Mouse (Mus musculus): Measurements from ENCODE around the gene Bscl2. TPM values are rescaled to one million over a fixed set of nuclear protein-coding genes. Genes with fewer than 3 reads are reported as not detected.
"Not testable (repeated sequence)": the region's sequence is repeated elsewhere in the genome, so short reads cannot be mapped to it uniquely, and the experiment has no call there.

The Bscl2 gene
- total RNA-seq, 1 experiment from 2014 or later: 139 TPM

DNA sequence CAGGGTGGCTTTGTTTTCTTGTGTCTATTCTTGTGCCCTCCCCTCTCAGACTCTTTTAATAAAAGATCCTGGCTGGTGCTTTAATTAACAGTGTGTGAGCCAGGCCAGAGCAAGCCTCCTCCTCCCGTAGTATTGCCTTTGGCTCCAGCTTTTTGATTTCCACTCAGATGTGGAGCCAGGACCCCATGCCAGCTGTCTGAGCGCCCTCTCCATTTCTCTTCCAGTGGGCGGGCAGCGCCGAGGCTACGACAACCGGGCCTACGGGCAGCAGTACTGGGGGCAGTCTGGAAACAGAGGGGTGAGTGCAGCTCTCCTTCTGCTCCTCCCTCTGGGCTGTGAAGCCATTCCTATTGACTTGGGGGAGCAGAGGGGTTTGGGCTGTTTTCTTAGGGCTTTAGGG lies 6.6 kb upstream of the Bscl2 start:
- DNase-seq: no peak

DNA sequence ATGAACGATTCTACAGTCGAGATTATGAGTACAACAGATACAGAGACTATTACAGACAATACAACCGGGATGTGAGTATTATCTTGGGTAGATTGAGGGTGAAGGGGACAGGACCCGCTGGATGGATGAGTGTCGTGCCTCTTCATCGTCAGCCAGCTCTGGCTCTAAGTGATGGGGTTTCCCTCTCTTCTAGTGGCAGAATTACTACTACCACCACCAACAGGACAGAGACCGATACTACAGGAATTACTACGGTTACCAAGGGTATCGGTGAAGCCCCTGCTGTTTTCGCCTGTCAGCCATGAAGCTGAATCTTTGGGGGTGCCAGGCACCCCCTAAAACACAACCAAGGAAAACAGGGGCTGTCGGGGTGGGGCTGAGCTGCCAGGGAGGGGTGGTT lies 6.0 kb upstream of the Bscl2 start:
- no peak for DNase-seq

DNA sequence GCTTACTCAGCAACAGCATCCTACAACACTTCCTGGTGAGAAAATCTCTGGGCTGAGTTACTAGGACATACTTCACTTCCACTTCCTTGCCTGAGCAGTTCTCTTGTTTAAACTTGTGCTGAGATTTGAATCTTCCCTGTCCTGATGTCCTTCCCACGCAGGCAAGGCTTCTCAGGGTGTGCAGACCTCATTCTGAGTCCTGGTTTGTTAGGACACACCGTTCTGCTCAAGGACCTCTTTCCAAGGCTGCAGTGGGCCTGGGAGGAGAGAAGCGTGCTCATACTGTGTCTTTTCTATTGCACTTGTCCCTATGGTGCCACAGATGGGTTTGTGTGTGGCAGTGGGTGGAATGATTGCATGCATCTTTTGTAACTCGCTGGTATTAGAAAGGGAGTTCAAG lies 4.3 kb upstream of the Bscl2 start:
- DNase-seq: no peak

DNA sequence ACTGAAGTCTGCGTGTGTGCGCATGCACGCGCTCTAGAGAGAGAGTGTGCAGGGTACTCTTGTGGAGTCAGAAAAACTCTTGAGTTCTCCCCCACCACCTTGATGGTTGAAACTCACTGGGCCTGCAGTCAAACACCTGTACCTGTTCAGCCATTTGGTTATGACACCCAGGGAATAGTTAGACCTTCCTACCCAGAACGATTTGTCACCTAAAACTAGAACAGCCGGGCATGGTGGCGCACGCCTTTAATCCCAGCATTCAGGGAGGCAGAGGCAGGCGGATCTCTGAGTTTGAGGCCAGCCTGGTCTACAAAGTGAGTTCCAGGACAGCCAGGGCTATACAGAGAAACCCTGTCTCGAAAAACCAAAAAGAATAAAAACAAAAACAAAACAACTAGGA lies 940 bp upstream of the Bscl2 start:
- DNase-seq: not testable (repeated sequence)

DNA sequence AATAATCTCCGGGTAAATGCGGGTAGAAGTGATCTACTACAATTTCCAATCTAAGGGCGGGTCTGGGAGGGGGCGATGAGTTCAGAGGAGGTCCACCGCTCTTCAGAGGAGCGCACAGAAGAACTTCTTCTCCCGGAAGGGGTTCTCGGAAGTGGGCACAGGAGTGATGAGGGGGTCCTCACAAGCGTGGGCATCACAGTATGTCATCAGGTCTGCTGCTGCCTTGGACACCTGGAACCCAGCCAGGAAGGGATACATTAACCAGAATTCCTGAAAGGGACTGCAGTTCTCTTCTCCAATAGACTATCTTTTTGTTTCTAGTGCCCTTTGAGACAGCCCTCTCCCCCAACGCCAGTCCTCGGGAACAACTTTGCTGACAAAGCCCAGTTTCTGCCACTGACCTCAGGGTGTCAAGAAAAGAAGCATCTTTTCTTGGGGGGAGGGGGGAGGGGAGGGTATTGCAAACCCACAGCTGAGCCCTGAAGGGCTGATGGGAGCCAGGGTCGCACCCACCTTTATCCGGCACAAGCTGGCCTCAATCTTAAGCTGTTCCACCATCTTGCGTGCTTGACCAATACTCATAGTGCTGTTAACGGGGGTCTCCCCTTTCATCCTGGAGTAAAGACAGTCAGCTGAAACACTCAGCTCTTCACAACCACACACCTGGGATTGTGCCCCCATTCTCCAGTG lies 919 bp downstream of the Bscl2 start:
- DNase-seq: no peak

DNA sequence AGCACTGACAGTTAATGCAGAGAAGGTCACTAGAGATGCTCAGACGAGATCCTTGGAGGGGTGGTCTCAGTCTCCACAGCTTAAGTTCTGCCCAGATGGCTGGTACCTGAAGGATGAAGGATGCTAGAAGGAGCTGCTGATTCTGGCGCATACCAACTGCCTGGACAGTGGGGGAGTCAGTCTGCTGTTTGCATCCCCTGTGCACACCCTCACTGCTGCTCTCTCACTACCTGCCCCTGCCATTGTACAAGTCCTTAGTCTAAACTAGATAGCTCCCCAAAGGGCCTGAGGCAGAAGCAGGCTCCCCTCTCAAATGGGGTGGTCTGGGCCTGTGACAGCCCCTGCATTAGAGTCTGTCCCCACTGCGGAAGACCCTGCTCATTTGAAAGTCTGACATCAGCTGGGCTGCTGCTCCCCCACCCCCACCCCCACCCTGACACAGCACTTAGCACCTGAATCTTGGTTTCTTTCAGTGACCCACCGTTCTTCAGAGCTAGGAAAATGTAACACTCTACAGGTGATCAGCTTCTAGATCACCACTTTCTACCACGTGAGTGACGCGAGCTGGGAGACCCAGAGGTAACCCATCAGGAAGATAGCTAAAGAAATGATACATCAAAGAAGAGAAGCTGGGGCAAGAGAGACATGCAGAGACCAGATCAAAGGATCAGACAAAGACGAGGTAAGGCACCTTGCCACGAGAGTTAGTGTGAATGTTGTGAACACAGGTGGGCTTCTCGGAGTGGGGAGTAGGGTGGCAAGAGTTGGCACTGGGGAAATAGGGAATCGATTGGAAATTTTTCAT lies 2.0 kb downstream of the Bscl2 start, which contains the start of gene Gng3:
Gene Gng3 (minus strand): TSS at position 92 of the 805 bp plus-strand sequence.
- DNase-seq: no peak

DNA sequence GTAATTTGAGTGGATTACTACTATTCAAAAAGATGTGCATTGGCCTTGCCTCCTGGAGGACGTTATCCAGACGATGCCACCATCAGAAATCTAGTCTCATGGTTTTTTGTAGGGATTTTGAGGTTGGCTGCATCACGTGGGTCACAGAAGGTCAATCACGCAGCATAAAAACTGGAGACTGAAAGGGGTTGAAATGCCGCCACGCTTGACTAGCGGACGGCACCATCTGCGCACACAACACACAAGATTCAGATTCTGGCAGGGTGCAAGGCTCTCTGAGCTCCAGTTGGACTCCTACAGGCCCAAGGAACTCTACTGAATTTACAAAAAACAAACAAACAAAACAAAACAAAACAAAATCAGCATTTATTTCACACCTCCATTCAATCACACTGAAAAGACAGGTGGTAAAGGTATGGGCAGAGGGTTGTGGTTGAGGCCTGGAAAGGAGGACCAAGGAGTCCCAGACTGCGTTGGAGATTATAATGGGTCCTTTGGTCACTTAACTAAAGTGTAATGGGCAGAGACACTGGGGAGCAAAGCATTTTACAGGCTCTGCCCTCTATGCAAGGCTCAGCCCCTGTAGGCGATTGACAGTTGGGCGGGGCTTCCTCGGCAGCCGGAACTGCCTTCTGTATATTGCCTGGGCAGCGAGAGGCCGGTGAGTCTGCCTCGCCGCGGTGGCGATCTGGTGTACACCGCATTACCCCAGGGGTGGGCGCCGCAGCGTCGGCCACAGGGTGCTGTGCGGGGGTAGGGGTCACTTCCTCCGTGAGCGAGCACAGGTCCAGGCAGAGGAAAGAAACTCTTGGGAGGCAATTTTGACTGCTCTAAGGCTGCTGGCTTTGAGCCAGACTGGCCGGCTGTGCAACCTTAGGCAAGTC lies 2.9 kb downstream of the Bscl2 start:
- peak; percentile 80 for DNase-seq

DNA sequence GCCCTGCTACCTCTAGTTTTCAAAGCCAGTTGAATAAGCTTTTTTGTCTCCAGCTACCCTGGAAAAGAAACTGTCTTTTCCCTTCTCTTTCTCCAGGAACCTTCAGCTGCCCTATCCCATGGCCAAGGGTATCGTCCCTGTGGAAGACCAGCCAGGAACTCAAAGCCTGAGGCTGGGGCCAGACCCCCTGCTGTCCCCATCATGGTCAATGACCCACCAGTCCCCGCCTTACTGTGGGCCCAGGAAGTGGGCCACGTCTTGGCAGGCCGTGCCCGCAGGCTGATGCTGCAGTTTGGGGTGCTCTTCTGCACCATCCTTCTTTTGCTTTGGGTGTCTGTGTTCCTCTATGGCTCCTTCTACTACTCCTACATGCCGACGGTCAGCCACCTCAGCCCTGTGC lies 3.7 kb downstream of the Bscl2 start:
- DNase-seq: no peak

DNA sequence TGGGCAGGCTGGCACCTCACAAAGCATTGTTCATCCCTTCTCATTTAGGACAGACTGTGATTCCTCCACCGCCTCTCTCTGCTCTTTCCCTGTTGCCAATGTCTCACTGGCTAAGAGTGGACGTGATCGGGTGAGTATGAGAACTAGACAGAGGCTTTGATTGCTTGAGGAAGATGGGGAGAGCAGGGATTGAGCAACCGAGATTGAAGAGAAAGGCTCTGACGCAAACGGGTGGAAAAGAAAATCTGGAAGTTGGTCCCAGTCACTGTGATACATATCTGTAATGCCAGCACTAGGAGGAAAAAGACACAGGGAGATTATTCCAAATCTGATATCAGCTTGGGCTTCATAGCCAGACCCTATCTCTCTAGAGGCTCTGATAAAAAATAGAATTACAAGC lies 5.7 kb downstream of the Bscl2 start:
- DNase-seq: no peak

DNA sequence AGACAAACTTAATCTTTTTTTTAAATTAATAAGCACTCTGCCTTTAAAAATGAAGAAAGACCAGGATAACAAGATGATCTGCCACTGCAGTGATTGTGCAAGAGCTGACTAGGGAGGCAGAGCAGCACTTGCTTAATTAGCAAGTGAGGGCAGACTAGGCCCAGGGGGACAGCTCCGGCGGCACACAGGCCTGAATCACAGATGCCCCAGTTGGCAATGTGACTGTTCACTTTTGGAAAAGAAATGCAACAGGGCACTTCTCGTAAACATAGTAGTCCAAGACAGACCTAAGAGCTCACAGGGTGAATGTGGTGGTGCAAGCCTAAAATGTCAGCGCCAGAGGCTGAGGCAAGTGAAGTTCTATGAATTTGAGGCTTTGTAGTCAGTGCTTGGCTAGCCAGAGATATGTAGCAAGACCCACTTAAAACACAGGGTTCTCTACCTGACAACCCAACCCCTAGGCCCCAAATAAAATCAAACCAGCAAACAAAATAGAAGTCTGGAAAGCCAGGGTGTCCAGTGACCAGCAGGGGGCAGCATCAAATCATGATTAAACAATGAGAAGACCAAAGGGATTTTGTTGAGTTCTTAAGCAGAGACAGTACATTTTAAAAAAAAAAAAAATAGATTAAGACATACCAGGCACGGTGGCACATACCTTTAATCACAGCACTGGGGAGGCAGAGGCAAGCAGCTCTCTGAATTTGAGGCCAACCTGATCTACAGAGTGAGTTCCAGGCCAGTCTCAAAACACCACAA lies 7.3 kb downstream of the Bscl2 start:
- peak; percentile 73 for DNase-seq

DNA sequence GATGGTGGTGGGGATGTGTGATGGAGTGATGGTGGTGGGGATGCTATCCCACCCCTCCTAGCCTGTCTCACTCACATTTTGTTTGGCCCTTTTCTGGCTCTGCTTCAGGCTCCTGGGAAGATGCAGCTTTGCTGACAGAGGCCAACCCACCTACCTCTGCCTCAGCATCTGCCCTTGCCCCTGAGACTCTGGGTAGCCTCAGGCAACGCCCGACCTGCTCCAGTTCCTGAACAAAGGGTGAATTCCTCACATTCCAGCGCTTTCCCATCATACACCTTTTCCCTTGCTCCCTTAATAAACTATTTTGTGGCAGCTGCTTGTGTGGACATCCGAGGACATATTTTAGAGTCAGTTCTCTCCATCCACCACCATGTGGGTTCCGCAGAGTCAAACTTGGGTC lies 11.1 kb downstream of the Bscl2 start:
- no peak for DNase-seq

DNA sequence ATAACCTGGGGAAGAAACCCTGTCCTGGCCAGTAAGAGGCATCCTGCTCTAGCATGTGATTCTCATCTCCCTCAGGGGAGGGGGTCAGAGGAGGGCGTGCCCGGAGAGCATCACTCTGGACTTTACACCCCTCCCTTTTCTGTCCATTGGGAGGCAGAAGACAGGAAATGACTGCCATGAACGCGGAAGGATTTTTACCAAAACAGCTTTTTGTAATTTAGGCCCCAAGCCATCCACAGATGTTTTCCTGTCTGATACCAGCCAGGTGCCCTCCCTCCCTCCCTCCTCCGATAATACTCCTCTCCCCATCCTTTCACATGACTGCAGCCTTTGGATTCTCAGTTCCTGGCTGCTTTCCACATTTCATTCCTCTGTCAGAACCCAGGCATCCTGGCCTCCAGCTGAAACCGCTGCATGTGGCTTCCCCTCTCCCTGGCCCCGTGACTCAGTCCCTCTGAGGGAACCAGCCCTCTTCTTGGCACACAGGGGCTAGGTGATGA lies 13.2 kb downstream of the Bscl2 start, which contains the start of gene Lrrn4cl:
Gene Lrrn4cl (plus strand): TSS at position 367 of the 500 bp plus-strand sequence.
- no peak for DNase-seq

DNA sequence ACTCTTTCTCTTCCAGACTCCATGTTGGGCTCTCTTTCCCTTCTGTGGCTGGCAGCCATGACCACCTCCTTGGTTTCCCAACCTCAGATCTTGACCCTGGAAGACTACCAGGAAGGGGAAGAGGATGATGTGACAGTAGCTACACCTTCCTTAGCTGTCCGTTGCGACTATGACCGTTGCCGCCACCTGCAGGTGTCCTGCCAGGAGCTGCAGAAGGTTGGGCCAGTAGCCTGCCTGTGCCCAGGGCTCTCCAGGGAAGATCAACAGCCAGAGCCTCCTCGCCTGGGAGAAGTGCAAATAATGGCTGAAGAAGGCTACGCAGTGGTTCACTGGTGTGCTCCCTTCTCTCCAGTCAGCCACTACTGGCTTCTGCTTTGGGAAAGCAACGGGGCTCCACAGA lies 14.4 kb downstream of the Bscl2 start:
- DNase-seq: no peak

DNA sequence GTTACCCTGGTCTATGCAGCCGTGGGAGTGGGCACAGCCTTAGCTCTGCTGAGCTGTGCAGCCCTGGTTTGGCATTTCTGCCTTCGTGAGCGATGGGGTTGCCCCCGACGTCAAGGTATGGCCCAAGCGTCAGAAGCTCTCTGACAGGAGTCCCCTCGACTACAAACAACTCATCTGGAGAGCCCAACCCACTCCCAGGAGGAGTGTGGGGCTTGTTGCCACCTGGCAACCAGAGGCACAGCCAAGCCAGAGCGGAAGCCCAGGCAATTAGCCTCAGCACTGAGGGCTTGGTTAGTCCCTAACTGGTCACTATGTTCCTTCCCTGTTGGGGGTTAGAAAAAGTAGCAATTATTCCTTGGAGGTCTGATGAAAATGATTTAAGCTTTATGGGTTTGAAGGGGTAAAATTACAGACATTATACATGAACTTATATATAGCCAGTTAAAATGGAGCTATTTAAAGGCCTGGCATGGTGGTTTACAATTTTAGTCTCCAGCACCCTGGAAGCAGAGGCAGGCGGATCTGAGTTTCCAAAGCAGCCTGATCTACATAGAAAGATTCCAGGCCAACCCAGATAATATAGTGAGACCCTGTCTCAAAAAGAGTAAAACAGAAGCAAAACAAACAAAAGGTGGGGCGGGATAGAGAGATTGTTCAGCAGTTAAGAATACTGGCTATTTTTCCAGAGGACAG lies 15.1 kb downstream of the Bscl2 start:
- no peak for DNase-seq

DNA sequence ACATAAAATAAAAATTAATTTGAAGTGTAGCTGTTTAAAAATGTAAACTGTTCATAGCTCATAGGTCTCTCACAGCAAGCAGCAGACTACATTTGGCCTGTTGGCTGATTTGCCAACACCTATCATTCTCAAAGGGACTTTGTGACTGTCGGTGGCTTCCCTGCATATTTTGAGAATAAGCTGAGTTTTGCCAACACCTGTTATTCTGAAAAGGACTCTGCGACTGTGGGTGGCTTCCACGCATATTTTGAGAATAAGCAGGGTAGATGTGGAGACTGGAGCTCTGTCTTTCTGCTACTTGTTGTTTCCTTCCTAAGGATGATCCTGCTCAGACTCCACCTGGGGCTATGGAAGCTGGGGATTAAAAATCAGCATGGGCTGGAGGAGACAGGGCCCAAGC lies 15.8 kb downstream of the Bscl2 start:
- DNase-seq: no peak

DNA sequence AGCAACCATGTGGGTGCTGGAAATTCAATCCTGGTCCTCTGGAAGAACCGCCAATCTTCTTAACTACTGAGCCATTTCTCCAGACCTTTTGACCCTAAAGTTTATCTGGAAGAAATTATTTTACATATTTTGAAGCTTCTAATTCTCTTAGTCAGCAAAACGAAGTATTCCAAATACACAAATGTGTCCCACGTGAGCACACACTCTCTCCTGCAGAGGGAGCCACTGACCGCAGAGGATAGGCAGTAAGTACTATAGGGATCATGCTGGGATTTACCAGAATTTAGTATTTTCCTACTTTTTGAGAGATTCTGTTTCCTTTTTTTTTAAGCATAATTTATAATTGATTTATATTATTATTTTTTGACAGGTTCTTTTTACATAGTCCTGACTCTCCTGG lies 20.4 kb downstream of the Bscl2 start:
- DNase-seq: peak; percentile 65

DNA sequence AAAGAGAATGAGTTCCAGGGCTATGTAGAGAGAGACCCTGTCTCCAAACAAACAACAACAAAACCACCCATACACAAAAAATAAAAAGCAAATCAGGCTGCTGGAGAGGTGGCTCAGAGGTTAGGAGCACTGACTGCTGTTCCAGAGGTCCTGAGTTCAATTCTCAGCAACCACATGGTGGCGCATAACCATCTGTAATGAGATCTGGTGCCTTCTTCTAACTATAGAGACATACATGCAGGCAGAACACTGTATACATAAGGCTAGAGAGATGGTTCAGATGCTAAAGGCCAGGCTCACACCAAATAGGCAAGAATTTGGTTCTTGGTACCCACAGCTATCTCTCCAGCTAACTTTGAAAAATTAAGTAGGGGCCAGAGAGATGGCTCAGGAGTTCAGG lies 21.8 kb downstream of the Bscl2 start:
- DNase-seq: no peak

DNA sequence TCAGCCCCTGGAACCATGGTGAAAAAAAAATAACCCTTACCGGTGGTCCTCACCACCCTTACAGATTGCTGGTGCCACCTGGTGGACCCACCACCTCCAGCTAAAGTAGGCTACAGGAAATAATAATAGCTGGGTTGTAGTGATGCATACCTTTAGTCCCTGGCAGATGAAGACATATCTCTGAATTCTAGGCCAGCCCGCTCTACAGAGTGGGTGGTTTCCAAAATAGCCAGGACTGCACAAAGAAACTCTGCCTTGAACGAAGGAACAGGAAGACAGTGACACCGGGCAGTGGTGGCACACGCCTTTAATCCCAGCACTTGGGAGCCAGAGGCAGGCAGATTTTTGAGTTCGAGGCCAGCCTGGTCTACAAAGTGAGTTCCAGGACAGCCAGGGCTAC lies 27.0 kb downstream of the Bscl2 start:
- DNase-seq: no peak

DNA sequence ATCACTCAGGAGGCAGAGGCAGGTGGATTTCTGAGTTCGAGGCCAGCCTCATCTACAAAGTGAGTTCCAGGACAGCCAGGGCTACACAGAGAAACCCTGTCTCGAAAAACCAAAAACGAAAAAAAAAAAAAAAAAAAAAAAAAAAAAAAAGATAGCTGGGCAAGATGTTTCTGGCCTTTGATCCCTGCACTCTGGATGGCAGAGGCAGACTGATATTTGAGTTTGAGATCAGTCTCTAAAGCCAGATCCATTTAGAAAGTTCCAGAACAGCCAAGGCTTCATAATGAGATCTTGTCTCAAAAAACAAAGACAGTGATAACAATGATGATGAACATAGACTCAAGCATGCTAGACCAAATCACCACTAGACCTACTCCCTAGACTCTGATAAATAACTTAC lies 33.1 kb downstream of the Bscl2 start:
- not testable (repeated sequence) for DNase-seq

DNA sequence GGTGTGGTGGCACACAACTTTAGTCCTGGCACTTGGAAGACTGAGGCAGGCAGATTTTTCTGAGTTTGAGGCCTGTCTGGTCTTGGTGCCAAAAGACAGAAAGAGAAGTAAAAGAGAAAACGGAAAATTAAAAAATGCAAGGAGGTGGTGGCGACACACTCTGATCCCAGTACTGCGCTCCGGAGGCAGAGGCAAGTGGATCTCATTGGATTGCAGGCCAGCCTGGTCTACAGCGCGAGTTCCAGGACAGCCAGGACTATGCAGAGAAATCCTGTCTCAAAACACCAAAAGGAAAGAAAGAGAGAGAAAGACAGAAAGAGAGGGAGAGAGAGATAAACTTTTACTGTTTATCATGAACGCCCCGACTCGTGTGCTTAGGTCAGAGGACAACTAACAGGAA lies 33.6 kb downstream of the Bscl2 start:
- no peak for DNase-seq
